Mouse (Mus musculus): Measurements from ENCODE around the gene Glra4.
A peak's percentile ranks its signal among the peaks of the same experiment; 100 is the strongest.

Glra4 gene

GRCm38 (mm10) chrX:136780041-136780440 lies at the start of gene Glra4:
Gene Glra4 (minus strand): TSS chrX:136780141.
- DNase-seq (ENCODE audit: low spot score), result no peak

DNA sequence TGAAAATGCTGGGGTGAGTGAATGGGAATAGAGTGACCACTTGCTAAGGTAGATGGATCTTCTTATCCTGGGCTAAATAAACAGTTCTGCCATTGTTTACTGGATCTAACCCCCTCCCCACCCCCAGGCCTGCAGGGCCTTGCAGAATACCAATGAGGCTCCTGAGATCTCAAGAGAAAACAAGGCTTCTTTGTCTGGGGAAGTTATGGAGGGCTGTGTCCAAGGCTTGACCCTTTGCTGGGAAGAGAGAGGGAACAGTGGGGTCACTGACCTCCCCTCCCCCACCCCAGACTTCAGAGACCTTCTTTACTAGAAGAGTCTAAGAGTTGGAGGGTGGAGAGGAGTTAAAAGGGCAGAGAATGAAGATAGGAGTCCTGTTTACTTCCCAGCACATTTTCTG lies 48.7 kb upstream of the Glra4 start:
- peak; percentile 17 for DNase-seq (ENCODE audit: low spot score)

- no peak for DNase-seq (ENCODE audit: low spot score)
Observed at GRCm38 (mm10) chrX:136825016-136825415, 45.1 kb upstream of the Glra4 start.

DNA sequence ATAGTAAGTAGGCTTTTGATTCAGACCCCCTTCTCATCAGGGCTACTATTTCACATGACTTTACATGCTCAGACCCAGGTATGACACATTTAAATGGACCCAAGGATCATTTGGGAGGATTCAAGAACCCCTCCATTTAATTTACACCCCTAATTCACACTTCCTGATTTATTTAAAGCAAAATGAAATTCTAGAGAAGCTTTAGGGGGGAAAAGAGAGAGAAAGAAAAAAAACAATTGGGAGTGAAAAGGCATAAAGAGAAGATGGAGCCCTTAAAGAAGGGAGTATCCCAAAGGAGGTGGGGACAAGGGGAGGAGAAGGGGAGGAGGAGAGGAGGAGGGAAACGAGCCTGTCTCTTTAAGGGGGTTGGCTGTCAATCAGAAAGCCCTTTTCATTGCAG lies 42.4 kb upstream of the Glra4 start, which contains the start of gene Plp1:
TSS of gene Plp1 (plus strand) at position 301 of the 400 bp plus-strand sequence.
- no peak for DNase-seq (ENCODE audit: low spot score)

- peak; percentile 75 for DNase-seq (ENCODE audit: low spot score)
Observed at GRCm38 (mm10) chrX:136820250-136820649, 40.3 kb upstream of the Glra4 start.

DNA sequence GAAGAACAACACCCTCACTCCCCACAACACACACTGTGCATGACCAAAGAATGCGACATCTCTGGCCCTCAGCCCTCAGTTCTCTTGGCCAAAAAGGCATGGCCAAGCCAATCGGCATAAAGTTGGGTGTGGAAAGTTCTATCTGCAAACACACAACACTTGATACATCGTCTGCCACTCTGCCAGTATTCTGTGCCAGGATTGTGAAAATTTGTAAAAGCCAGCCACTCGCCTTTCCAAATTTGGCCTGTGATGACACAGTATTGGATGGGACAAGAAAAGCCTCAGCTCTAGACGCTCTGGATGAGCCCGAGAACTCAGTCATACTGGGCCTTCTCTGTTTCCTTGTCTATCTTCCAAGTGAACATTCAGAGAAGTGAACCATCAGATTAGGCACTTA lies 39.8 kb upstream of the Glra4 start:
- no peak for DNase-seq (ENCODE audit: low spot score)

DNA sequence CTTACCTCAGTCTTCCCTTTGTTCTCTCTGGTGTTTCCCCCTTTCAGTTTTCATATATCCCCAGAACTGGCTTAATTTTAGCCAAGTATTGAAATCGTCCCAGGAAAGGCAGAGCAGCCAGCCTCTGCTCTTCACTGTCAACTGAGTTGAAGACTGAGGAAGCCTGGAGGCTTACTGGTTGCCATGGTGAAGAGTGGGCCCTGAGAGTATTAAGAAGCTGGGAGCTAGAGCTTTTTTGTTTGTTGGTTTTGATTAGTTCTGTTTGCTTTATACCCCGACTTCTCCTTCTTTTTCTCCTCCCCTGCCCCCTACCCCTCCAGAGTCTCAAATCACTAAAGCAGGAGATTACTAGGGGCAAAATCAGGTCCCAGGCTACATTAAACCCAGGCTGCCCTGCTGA lies 17.3 kb upstream of the Glra4 start:
- peak; percentile 24 for DNase-seq (ENCODE audit: low spot score)

- no peak for DNase-seq (ENCODE audit: low spot score)
Observed at GRCm38 (mm10) chrX:136789446-136789845, 9.5 kb upstream of the Glra4 start.

GRCm38 (mm10) chrX:136779262-136779661 lies 679 bp downstream of the Glra4 start:
- no peak for DNase-seq (ENCODE audit: low spot score)

DNA sequence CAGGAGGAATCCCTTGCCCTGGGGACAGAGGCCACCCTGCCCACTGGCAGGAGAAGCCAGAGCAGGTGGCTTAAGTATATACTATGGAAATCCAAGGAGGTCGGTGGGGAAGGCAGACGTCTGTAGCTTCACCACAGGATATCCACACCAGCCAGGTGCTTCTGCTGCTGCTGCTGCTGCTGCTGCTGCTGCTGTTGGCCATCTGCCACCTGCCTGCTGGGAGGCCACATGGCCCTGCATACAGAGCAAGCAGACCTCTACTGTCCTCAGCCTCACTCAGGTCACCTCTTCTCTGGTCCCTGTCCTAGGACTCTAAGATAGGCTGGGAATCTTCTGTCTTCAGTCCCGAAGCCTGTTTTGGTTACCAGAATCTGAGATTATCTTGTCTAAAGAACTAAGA lies 1.9 kb downstream of the Glra4 start:
- DNase-seq (ENCODE audit: low spot score), result no peak

GRCm38 (mm10) chrX:136773035-136773434 lies 6.9 kb downstream of the Glra4 start:
- DNase-seq (ENCODE audit: low spot score), result no peak

DNA sequence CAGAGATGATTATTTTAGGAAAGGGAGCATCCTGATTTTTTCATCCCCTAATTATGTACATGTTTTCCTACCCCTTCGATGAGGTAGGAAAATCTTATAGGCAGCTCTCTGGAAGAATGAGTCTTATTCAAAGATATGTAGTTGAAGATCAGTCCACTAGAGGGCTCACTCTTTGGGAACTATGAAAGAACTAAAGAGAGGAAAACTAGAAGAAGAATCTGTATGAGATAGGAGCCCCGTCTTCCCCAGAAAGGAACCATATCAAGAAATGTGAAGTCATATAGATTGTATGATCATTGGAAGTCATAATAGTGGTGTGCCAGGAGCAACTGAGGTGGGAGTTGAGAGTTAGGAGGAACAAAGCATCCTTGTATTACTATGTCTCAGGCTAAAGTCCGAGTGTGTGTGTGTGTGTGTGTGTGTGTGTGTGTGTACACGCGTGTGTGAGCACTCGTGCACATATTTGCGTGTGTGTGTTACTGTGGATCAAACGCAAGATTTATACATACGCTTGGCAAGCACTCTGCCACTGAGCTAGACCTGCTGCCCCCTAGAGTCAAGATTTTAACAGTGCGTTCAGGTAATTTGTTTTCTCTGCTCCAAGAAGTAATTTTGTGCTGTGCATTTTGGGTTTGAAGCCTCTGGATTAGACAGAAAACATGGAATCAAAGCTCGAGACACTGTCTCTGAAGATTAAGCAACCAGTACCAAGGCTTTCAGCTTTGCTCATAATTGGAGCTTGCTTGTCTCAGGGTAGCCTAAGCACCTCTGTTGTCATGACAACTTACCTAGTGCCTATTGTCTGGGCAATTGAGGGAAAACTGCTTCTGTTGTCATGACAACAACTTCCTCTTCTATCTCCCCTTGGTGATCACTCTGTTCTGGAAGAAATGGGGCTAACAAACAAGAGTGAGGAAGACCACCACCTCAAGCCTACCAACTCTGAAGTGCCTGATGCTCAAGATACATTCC lies 18.6 kb downstream of the Glra4 start:
- DNase-seq (ENCODE audit: low spot score), result peak; percentile 42

DNA sequence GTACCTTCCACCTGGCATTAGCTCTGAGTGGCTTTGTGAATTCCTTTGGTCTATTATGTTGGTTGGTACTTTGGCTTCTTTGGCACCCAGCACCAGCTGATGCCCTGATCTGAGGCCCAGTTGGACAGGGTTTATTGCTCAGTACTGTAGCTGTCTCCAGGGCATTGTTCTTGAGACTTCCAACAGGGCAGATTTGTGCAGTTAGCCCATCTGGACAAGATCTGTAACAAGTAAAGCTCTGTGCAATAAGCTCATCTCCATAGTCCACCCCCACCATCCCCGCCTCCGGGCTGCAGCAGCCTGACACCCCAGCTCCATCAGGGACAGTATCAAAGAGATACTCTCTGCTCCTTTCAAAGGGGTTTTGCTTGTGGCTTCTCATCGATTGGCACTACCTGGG lies 24.5 kb downstream of the Glra4 start:
- no peak for DNase-seq (ENCODE audit: low spot score)

DNA sequence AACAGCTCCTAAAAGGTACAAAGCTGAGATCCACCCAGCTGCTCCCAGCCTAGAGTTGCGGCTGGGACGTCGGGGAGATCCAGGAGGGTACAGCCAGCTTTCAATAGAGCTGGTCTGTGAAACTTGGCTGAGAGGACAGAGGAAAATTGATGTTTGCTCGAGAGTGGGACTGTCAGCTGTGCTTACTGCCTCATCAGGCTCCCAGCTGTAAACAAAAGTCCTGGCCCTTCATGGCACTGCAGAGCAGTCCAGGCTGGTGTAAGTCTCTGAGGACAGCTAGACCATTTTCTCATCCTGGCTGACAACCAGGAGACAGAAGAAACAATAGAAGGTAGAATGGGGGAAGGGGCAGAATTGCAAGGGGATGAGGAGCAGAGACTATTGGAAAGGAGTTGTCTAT lies 30.6 kb downstream of the Glra4 start:
- no peak for DNase-seq (ENCODE audit: low spot score)

- DNase-seq (ENCODE audit: low spot score), result no peak
Observed at GRCm38 (mm10) chrX:136744663-136745062, 35.3 kb downstream of the Glra4 start.

GRCm38 (mm10) chrX:136743459-136743858 lies 36.5 kb downstream of the Glra4 start, which contains the start of gene Morf4l2:
Gene Morf4l2 (minus strand): TSS chrX:136743690.
- DNase-seq (ENCODE audit: low spot score), result no peak

- DNase-seq (ENCODE audit: low spot score), result peak; percentile 81
Observed at GRCm38 (mm10) chrX:136742661-136743103, 37.3 kb downstream of the Glra4 start.

DNA sequence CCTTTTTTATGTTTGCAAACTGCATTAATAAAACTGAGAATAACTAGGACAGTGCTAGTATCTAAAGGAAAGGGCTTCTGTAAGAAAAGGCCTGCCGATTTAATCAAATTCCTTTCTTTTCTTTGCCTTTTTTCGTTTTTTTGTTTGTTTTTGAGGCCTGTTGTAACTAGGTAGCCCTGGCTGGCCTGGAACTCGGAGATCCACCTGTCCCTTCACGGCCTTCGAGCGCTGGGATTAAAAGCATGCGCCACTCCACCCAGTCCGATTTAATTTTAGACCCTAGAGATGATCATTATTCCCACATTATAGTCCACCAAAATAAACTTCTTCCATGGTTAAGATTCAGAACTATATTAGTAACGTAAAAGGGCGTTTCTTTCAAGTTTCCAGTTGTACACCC lies 37.7 kb downstream of the Glra4 start:
- no peak for DNase-seq (ENCODE audit: low spot score)

- peak; percentile 76 for DNase-seq (ENCODE audit: low spot score)
Observed at GRCm38 (mm10) chrX:136741651-136742201, 38.2 kb downstream of the Glra4 start.

DNA sequence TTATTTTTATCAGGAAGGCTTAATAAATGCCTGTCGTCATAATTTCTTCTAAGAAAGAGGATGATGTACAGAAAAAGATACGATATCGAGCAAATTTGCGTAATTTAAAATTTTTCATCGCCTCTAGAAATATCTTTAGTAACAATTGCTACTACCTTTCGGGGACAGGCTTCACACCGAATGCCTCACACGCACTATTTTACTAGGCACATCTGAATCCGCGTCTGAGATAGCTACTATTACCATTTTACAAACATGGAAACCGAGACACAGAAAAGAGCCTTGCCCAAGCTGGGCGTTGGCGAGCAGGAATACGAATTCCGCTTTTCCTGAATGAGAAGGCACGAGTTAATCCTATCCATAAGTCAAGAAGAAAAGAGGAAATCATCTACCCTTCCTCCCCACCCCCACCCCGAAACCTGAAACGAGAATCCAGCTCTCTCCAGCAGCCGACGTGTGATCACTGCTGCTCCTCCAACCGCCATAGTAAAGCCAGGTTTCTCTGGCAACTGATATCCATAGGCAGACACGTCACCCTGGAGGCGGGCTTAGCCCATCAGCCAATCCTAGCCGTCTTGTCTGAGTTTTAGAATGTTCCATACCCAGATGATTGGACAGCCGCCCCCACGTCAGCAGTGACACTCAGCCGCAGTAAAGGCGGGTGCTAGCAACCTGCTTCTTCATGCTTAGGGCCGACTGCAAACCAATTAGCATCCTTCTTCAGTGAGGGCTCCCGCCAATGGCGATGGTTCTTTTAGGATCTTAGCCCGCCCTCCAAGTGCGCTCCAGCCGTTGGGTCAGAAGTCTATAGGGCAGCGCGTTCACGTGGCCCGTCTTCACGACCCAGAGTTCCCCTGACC lies 38.9 kb downstream of the Glra4 start:
- DNase-seq (ENCODE audit: low spot score), result peak; percentile 94

- DNase-seq (ENCODE audit: low spot score), result no peak
Observed at GRCm38 (mm10) chrX:136740087-136740790, 39.7 kb downstream of the Glra4 start.

DNA sequence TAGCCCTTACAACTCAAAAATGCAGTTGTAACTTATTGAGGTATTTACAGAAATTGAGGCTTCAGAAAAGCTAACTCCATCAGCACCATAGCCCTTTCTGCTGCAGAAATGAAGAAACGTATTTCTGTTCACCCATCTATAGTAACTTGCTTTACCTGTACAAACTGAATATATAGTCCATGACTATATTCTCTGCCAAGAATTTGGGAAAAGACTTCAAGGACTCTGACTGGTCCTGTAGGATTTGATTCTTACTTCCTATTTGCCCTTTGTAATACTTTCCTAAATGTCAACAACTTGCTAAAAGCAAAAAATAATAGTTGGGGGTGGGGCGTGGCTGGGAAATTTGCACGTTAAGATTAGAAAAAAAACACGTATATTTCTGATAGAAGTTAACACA lies 47.9 kb downstream of the Glra4 start:
- DNase-seq (ENCODE audit: low spot score), result no peak
